Mouse (Mus musculus) kidney, postnatal 25 days (tissue): ENCODE measurements around the gene Troap.

Source experiments
- DNase-seq, 2 experiments: peaks; one replicate each; pipeline ENCODE4 v3.0.0; 2021; ENCODE audit warnings: mixed read lengths in 2 of 2

Gene Troap

GRCm38 (mm10) chr15:99074019-99074599 lies at the start of gene Troap:
TSS of gene Troap (plus strand) at chr15:99074575.
- DNase-seq = no peak

GRCm38 (mm10) chr15:99024668-99025314 lies 49.6 kb upstream of the Troap start:
- peak; percentile 84 to 94 for DNase-seq

GRCm38 (mm10) chr15:99025414-99025813 lies 49.0 kb upstream of the Troap start:
- DNase-seq = no peak

- DNase-seq = peak in 1 of 2 experiments; percentile 80
These were observed 48.1 kb upstream of the Troap start for GRCm38 (mm10) chr15:99026259-99026658.

- no peak for DNase-seq
These were observed 47.3 kb upstream of the Troap start for GRCm38 (mm10) chr15:99027116-99027515.

GRCm38 (mm10) chr15:99028874-99029458 lies 45.4 kb upstream of the Troap start:
- DNase-seq = peak in 1 of 2 experiments; percentile 33

- peak; percentile 95 to 99 for DNase-seq
These were observed 44.5 kb upstream of the Troap start, which contains the start of gene Tuba1c for GRCm38 (mm10) chr15:99029619-99030584. TSS of gene Tuba1c (plus strand) at chr15:99029891.

- DNase-seq = peak; percentile 66 to 87
These were observed 43.6 kb upstream of the Troap start for GRCm38 (mm10) chr15:99030585-99031387.

GRCm38 (mm10) chr15:99031388-99031675 lies 43.0 kb upstream of the Troap start:
- DNase-seq = no peak

- peak in 1 of 2 experiments; percentile 44 for DNase-seq
These were observed 42.2 kb upstream of the Troap start for GRCm38 (mm10) chr15:99032041-99032725.

- DNase-seq = peak; percentile 70 to 81
These were observed 41.6 kb upstream of the Troap start for GRCm38 (mm10) chr15:99032726-99033250.

GRCm38 (mm10) chr15:99033498-99034270 lies 40.7 kb upstream of the Troap start:
- no peak for DNase-seq

- DNase-seq = peak; percentile 65 to 85
These were observed 38.9 kb upstream of the Troap start for GRCm38 (mm10) chr15:99035431-99035830.

- DNase-seq = peak in 1 of 2 experiments; percentile 41
These were observed 38.0 kb upstream of the Troap start for GRCm38 (mm10) chr15:99036249-99036905.

- DNase-seq = peak in 1 of 2 experiments; percentile 9
These were observed 36.4 kb upstream of the Troap start for GRCm38 (mm10) chr15:99038025-99038424.

- peak in 1 of 2 experiments; percentile 6 for DNase-seq
These were observed 35.6 kb upstream of the Troap start for GRCm38 (mm10) chr15:99038797-99039196.

- peak in 1 of 2 experiments; percentile 3 for DNase-seq
These were observed 35.1 kb upstream of the Troap start for GRCm38 (mm10) chr15:99039306-99039705.

GRCm38 (mm10) chr15:99039996-99040919 lies 34.1 kb upstream of the Troap start:
- peak in 1 of 2 experiments; percentile 40 for DNase-seq
